Mouse (Mus musculus) lung, embryonic 14.5 days (tissue): Measurements from ENCODE around the gene Srrm2. TPM values are rescaled to one million over a fixed set of nuclear protein-coding genes. Genes with fewer than 3 reads are reported as not detected.

ENCODE experiments used
- ATAC-seq: fragments of 200-750 bp; cut with Nextera tagmentation; 2 replicates; pipeline ENCODE4 v1.8.0; 2017; ENCODE audit warnings: mild to moderate bottlenecking, moderate TSS enrichment, moderate library complexity; ENCODE audit not compliant: insufficient read depth
- DNase-seq: peaks from one replicate; pipeline ENCODE4 v3.0.0-alpha.2; 2015
- H3K27ac ChIP-seq: fragments of 300-500 bp; sonication (generic); 2 replicates; pipeline ENCODE4 v1.5.1; 2014; ENCODE audit warnings: low read depth, mild to moderate bottlenecking, moderate library complexity
- H3K27me3 ChIP-seq: fragments of 300-500 bp; sonication (generic); 2 replicates; pipeline ENCODE4 v1.6.1; 2014; ENCODE audit warnings: low read length, control low read depth; ENCODE audit not compliant: insufficient read depth
- H3K36me3 ChIP-seq: fragments of 300-500 bp; sonication (generic); 2 replicates; pipeline ENCODE4 v1.6.1; 2014; ENCODE audit warnings: control low read depth; ENCODE audit not compliant: insufficient read depth
- H3K4me1 ChIP-seq: fragments of 300-500 bp; sonication (generic); 2 replicates; pipeline ENCODE4 v1.6.1; 2014; ENCODE audit warnings: antibody characterized with exemption, control low read depth; ENCODE audit not compliant: insufficient read depth
- H3K4me2 ChIP-seq: fragments of 300-500 bp; sonication (generic); 2 replicates; pipeline ENCODE4 v1.6.1; 2014; ENCODE audit warnings: mild to moderate bottlenecking
- H3K4me3 ChIP-seq: fragments of 300-500 bp; sonication (generic); 2 replicates; pipeline ENCODE4 v1.5.1; 2014; ENCODE audit warnings: low read depth, low read length
- H3K9ac ChIP-seq: fragments of 300-500 bp; sonication (generic); 2 replicates; pipeline ENCODE4 v1.6.1; 2014
- H3K9me3 ChIP-seq: fragments of 300-500 bp; sonication (generic); 2 replicates; pipeline ENCODE4 v1.6.1; 2016; ENCODE audit warnings: low read depth, low read length, control low read depth
- CTCF ChIP-seq: IDR thresholded peaks from 2 replicates; pipeline ENCODE4 v1.5.1; 2016; ENCODE audit warnings: antibody characterized with exemption, low read depth
- WGBS: fragments of 180-500 bp; shearing (Covaris S2); extraction: QIAGEN DNeasy Blood & Tissue Kit; methylation state at CpG from one replicate; pipeline ENCODE4 v1.1.7; 2014; 5-methylcytosine and 5-hydroxymethylcytosine counted together
- polyA plus RNA-seq: library from polyadenylated mRNA; unstranded; fragments of >200 nt; fragmentation: Nextera tagmentation; extraction: Ambion mirVana; gene quantifications from 2 replicates; pipeline ENCODE4 v1.2.1, GENCODE M21; 2014

Gene Srrm2
- polyA plus RNA-seq, 1 experiment from 2014 or later = 491 TPM

DNA sequence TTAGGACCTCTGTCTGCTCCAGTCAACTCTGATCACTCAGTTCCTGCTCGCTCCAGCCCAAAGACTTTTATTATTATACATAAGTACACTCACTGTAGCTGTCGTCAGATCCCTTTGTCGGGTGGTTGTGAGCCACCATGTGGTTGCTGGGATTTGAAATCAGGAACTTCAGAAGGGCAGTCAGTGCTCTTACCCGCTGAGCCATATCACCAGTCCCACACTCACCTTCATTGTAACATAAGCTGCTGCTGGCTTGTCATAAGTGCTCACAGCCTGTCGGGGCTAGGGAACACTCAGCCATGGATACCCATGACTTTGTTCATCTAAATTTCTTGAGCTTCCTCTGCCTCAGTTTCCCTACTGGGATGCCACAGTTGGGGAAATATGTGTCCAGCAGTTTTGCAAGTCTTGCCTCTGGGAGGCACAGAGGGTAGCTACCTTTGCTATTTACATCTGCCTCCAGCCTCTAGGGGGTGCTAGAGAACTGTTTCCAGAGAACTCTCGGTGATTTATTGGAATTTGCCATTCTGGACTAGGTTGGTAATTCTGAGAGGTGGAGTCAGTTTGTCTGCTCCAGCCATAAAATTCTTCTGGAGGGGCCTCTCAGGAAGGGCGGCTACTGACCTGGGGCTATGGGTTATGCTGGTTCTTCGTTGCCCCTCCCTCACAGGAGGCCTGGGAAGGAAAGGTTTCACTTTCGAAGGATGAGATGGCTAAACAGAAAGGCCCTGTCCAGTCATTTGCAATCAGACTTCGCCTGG, 41.5 kb upstream of the Srrm2 start:
- peaks cover 22% of the 10 kb centered on the region for H3K36me3 ChIP-seq
- TF ChIP-seq CTCF = peak; percentile 77
- no peak overlapping the region for H3K9ac ChIP-seq
- H3K27me3 ChIP-seq = peaks cover 42% of the 10 kb centered on the region
- H3K27ac ChIP-seq = no peak overlapping the region
- H3K4me2 ChIP-seq = peak overlapping the region; percentile 32; the same call in 1 of the 2 replicates
- ATAC-seq = 0 out of 2 replicates have a peak, but pooled peaks have one; percentile 20
- H3K9me3 ChIP-seq = no peaks in the 10 kb centered on the region
- DNase-seq = peak; percentile 91
- 0 out of 2 replicates have a peak overlapping the region, but pooled peaks have one; percentile 1 for H3K4me3 ChIP-seq
- 27% methylated on average over 10 of the region's 10 CpGs for WGBS
- peaks cover 4% of the 10 kb centered on the region; the same call in 1 of the 2 replicates for H3K4me1 ChIP-seq

DNA sequence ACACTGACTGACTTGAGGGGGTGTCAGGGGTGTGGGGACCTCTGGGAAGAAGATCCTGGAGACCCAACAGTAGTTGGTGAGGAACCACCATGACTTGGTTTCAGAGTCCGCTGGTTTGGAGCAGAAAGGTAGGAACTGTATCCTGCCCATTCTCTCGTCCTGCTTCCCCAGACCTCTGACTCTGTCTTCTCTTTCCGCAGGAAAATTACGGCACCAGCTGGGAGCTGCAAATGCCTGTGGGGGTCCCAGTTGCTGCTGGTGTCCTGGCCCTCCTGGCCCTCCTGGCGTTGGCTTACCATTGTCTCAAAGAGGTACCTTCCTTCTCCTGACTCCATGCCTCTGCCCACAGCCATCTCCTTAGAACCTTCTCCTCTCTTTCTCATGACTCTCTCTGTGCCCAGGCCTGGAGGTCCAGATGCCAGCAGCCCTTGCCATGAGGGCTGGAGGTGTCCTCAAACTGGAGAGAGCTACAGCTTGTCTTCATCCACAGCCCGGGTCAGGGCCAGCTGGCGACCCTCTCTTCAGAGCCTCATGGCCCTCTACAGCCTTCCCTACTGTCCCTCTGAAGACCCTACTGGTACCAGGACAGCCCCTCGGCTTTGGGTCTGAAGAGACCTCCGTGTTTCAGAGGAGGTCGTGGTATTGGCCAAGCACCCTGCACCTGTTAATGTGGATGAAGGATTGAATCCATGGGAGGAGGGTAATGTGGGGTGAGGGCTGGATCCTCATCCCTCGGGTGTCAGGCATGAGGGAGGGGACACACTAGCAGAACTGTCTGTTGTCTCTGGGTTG, 40.7 kb upstream of the Srrm2 start:
- Histone ChIP-seq H3K27ac (no peak overlapping the region), H3K4me3 (0 out of 2 replicates have a peak overlapping the region, but pooled peaks have one; percentile 1), H3K9me3 (no peaks in the 10 kb centered on the region), H3K36me3 (peaks cover 25% of the 10 kb centered on the region), H3K4me1 (peaks cover 4% of the 10 kb centered on the region; the same call in 1 of the 2 replicates), H3K4me2 (peak overlapping the region; percentile 32; the same call in 1 of the 2 replicates), H3K27me3 (peaks cover 34% of the 10 kb centered on the region), H3K9ac (no peak overlapping the region)
- no peak for TF ChIP-seq CTCF
- ATAC-seq (no peak), DNase-seq (no peak)
- 75% methylated on average over 11 of the region's 11 CpGs for WGBS

DNA sequence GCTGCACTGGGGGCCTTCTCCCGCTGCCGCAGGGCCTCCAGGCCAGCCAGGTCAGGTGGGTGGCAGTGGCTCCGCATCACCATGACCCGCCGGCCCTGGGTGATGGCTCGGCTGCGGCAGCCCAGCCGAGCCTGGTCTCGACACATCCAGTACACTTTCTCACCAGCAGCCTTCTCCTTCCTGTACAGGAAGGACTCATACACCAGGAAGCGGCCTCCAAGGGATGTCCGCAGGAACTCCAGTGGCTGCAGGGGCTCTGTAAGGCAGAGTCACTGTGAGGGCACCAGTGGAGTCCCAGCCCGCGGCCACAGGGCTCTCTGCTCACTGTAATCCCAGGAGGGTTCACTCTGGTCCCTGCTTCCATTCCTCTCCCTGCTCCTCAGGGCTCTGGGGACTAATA, 34.6 kb upstream of the Srrm2 start:
- H3K4me3 ChIP-seq = no peak overlapping the region
- peak; percentile 17 for DNase-seq
- no peaks in the 10 kb centered on the region for H3K4me1 ChIP-seq
- peak overlapping the region; percentile 16; the same call in 1 of the 2 replicates for H3K27ac ChIP-seq
- no peaks in the 10 kb centered on the region for H3K9me3 ChIP-seq
- TF ChIP-seq CTCF = no peak
- ATAC-seq = peak; percentile 60; the same call in 1 of the 2 replicates
- H3K4me2 ChIP-seq = 0 out of 2 replicates have a peak overlapping the region, but pooled peaks have one; percentile 21
- H3K36me3 ChIP-seq = peaks cover 74% of the 10 kb centered on the region
- H3K27me3 ChIP-seq = no peaks in the 10 kb centered on the region
- WGBS = 90% methylated on average over 13 of the region's 13 CpGs
- no peak overlapping the region for H3K9ac ChIP-seq

DNA sequence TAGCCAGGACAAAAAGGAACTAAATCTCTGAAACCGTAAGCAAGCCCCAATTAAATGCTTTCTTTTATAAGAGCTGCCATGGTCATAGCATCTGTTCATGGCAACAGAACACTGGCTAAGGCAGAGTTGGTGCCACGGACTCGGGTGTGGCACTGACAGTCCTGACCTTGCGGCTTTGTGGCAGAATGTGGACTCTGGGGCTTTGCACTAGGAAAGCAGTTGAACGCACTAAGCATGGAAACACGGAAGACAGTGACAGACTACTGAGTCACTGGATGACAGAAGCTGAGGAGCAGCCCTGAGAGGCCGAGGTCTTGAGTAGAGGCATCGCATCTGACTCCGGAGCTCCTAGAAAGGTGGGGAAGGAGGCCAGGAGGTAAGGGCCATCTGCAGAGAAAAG, 32.8 kb upstream of the Srrm2 start:
- WGBS = 92% methylated on average over 9 of the region's 9 CpGs
- Histone ChIP-seq H3K36me3 (peaks cover 84% of the 10 kb centered on the region), H3K4me1 (no peaks in the 10 kb centered on the region), H3K27ac (no peak overlapping the region), H3K9me3 (no peaks in the 10 kb centered on the region), H3K9ac (no peak overlapping the region), H3K4me3 (no peak overlapping the region), H3K27me3 (no peaks in the 10 kb centered on the region), H3K4me2 (no peak overlapping the region)
- no peak for DNase-seq
- no peak for ATAC-seq
- no peak for TF ChIP-seq CTCF

DNA sequence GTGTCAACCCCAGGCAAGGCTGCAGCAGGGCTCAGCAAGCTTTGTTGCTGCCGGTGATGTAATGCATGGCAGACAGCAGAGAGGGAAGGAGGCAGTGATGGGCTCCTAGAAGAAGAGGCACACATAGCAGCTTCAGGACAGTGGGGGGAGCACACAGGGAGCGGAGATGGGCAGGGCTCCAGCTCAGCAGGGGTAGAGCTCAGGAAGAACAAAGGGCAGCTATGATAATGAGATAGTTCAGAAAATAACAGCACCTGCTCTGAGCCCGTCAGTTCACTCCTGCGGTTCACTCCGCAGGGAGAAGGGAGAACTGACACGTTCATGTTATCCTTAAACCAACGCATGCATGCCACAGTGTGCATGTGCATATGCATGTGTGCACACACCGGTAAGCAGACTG, 31.5 kb upstream of the Srrm2 start:
- H3K36me3 ChIP-seq = peaks cover 78% of the 10 kb centered on the region
- no peak overlapping the region for H3K9ac ChIP-seq
- H3K27ac ChIP-seq = no peak overlapping the region
- no peak for TF ChIP-seq CTCF
- H3K4me3 ChIP-seq = no peak overlapping the region
- no peaks in the 10 kb centered on the region for H3K9me3 ChIP-seq
- DNase-seq (no peak), ATAC-seq (no peak)
- H3K4me1 ChIP-seq = no peaks in the 10 kb centered on the region
- WGBS = 84% methylated on average over 8 of the region's 8 CpGs
- H3K27me3 ChIP-seq = no peaks in the 10 kb centered on the region
- H3K4me2 ChIP-seq = no peak overlapping the region

DNA sequence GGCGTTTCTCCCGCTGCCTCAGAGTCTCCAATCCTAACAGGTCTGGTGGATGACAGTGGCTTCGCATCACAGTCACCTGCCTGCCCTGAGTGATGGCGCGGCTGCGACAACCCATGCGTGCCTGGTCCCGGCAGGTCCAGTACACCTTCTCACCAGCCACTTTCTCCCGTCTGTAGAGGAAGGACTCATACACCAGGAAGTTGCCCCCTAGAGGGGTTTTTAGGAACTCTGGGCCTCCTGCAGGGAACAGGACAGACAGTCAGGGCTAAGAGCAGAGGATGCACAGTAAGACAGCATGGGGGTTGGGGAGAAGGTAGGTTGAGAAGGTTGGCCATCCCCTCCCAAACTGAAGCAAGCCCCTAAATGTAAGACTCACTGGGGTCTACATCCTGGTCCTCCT, 30.1 kb upstream of the Srrm2 start:
- ATAC-seq (no peak), DNase-seq (no peak)
- 89% methylated on average over 9 of the region's 9 CpGs for WGBS
- peaks cover 73% of the 10 kb centered on the region for H3K36me3 ChIP-seq
- no peaks in the 10 kb centered on the region for H3K9me3 ChIP-seq
- no peak overlapping the region for H3K4me3 ChIP-seq
- no peaks in the 10 kb centered on the region for H3K27me3 ChIP-seq
- H3K4me2 ChIP-seq = no peak overlapping the region
- no peaks in the 10 kb centered on the region for H3K4me1 ChIP-seq
- TF ChIP-seq CTCF = no peak
- no peak overlapping the region for H3K27ac ChIP-seq
- H3K9ac ChIP-seq = no peak overlapping the region

DNA sequence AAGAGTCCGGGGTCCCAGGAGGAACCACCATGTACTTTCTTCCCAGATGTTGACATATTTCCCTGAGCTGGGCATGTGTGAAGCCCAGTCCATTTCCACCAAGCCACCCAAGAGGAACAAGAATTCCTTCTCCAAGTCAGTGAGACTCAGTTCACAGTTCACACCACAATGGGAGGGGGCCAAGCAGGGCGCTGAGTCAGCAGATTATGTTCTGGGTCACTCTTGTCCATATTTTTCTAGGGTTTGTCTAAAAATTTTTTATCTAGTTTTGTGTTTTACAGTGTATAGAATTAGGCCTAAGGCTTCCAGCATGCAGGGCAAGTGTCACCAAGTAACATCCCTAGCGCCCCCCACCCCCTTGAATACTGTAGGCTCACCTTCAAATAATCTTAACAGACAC, 29.2 kb upstream of the Srrm2 start:
- TF ChIP-seq CTCF = no peak
- Histone ChIP-seq H3K27me3 (no peaks in the 10 kb centered on the region), H3K9ac (no peak overlapping the region), H3K27ac (no peak overlapping the region), H3K36me3 (peaks cover 64% of the 10 kb centered on the region), H3K4me1 (no peaks in the 10 kb centered on the region), H3K4me2 (no peak overlapping the region), H3K4me3 (no peak overlapping the region), H3K9me3 (no peaks in the 10 kb centered on the region)
- WGBS = 96% methylated on average over 3 of the region's 3 CpGs
- ATAC-seq (no peak), DNase-seq (no peak)
